Mouse (Mus musculus): ENCODE data around the gene Lrrc1.

Lrrc1 gene

GRCm38 (mm10) chr9:77398856-77399631 is 145.6 kb downstream of the Lrrc1 start:
- DNase-seq (ENCODE audit: inconsistent age in 2 of 2, low spot score in 1 of 2): no peak

GRCm38 (mm10) chr9:77397027-77397426 is 147.6 kb downstream of the Lrrc1 start:
- DNase-seq (ENCODE audit: inconsistent age in 2 of 2, low spot score in 1 of 2): no peak

- DNase-seq (ENCODE audit: inconsistent age in 2 of 2, low spot score in 1 of 2): no peak
Measured at GRCm38 (mm10) chr9:77391248-77391647, 153.4 kb downstream of the Lrrc1 start.

- no peak for DNase-seq (ENCODE audit: inconsistent age in 2 of 2, low spot score in 1 of 2)
Measured at GRCm38 (mm10) chr9:77388956-77389355, 155.7 kb downstream of the Lrrc1 start.

GRCm38 (mm10) chr9:77386751-77387150 is 157.9 kb downstream of the Lrrc1 start:
- DNase-seq (ENCODE audit: inconsistent age in 2 of 2, low spot score in 1 of 2): no peak

- no peak for DNase-seq (ENCODE audit: inconsistent age in 2 of 2, low spot score in 1 of 2)
Measured at GRCm38 (mm10) chr9:77385611-77386010, 159.1 kb downstream of the Lrrc1 start.

- no peak for DNase-seq (ENCODE audit: inconsistent age in 2 of 2, low spot score in 1 of 2)
Measured at GRCm38 (mm10) chr9:77384651-77385050, 160.0 kb downstream of the Lrrc1 start.

GRCm38 (mm10) chr9:77383951-77384350 is 160.7 kb downstream of the Lrrc1 start:
- peak in 1 of 2 experiments; percentile 62 for DNase-seq (ENCODE audit: inconsistent age in 2 of 2, low spot score in 1 of 2)

GRCm38 (mm10) chr9:77382514-77382913 is 162.2 kb downstream of the Lrrc1 start:
- DNase-seq (ENCODE audit: inconsistent age in 2 of 2, low spot score in 1 of 2): no peak

- DNase-seq (ENCODE audit: inconsistent age in 2 of 2, low spot score in 1 of 2): peak; percentile 50 to 91
Measured at GRCm38 (mm10) chr9:77381565-77381964, 163.1 kb downstream of the Lrrc1 start.
